Mouse (Mus musculus): Measurements from ENCODE around the gene Tsks.

The Tsks gene

GRCm38 (mm10) chr7:44983085-44983484 lies 40.1 kb downstream of the Tsks start:
- DNase-seq = peak; percentile 81

- no peak for DNase-seq
These were observed 41.2 kb downstream of the Tsks start for GRCm38 (mm10) chr7:44983944-44984832.

GRCm38 (mm10) chr7:44984833-44985164 lies 41.8 kb downstream of the Tsks start:
- no peak for DNase-seq

GRCm38 (mm10) chr7:44985595-44986191 lies 42.7 kb downstream of the Tsks start:
- DNase-seq = peak; percentile 90

GRCm38 (mm10) chr7:44986192-44986878 lies 43.3 kb downstream of the Tsks start, which contains the start of gene Prmt1:
Gene Prmt1, minus strand, starts transcription at chr7:44986568.
- peak; percentile 99 for DNase-seq

- peak; percentile 86 for DNase-seq
These were observed 44.1 kb downstream of the Tsks start for GRCm38 (mm10) chr7:44986879-44987718.

GRCm38 (mm10) chr7:44996672-44997071 lies 53.7 kb downstream of the Tsks start:
- DNase-seq = no peak

- DNase-seq = peak; percentile 98
These were observed 54.4 kb downstream of the Tsks start, which contains the start of gene Irf3 for GRCm38 (mm10) chr7:44997231-44997939. Gene Irf3, plus strand, starts transcription at chr7:44997648.

GRCm38 (mm10) chr7:44997940-44998428 lies 55.0 kb downstream of the Tsks start:
- DNase-seq = no peak

- DNase-seq = peak; percentile 61
These were observed 55.5 kb downstream of the Tsks start, which contains the start of gene Bcl2l12 for GRCm38 (mm10) chr7:44998501-44998955. Gene Bcl2l12, minus strand, starts transcription at chr7:44998712.

- no peak for DNase-seq
These were observed 56.7 kb downstream of the Tsks start for GRCm38 (mm10) chr7:44999753-45000152.

GRCm38 (mm10) chr7:45000539-45001114 lies 57.6 kb downstream of the Tsks start:
- no peak for DNase-seq

GRCm38 (mm10) chr7:45002440-45002839 lies 59.4 kb downstream of the Tsks start:
- no peak for DNase-seq

GRCm38 (mm10) chr7:45004546-45004945 lies 61.5 kb downstream of the Tsks start:
- DNase-seq = peak; percentile 28

- DNase-seq = no peak
These were observed 62.5 kb downstream of the Tsks start for GRCm38 (mm10) chr7:45005321-45005992.

GRCm38 (mm10) chr7:45006503-45006902 lies 63.5 kb downstream of the Tsks start:
- DNase-seq = no peak

- no peak for DNase-seq
These were observed 64.1 kb downstream of the Tsks start for GRCm38 (mm10) chr7:45007141-45007540.

All from embryo, embryonic 11 days (tissue).